Mouse (Mus musculus) left cerebral cortex, adult 2 months (tissue): Measurements from ENCODE around the gene Higd1a. TPM values are rescaled to one million over a fixed set of nuclear protein-coding genes. Genes with fewer than 3 reads are reported as not detected.
A peak's percentile ranks its signal among the peaks of the same experiment; 100 is the strongest.

Source experiments
- DNase-seq, 2 experiments: peaks; one replicate each; pipeline ENCODE4 v3.0.0; 2021 to 2022; ENCODE audit warnings: low spot score in 2 of 2, mixed read lengths in 1 of 2; ENCODE audit errors: extremely low spot score in 1 of 2
- H3K27ac ChIP-seq: fragments of 200-600 bp; 2 replicates; pipeline ENCODE4 v1.8.1; 2022
- H3K4me3 ChIP-seq: fragments of 200-600 bp; 2 replicates; pipeline ENCODE4 v1.8.1; 2022
- CTCF ChIP-seq: fragments of 200-600 bp; IDR thresholded peaks from 2 replicates; pipeline ENCODE4 v1.8.1; 2022; ENCODE audit warnings: antibody characterized with exemption, mild to moderate bottlenecking, moderate library complexity
- intact Hi-C: fragments of 180-260 bp; cut with DNase I; formaldehyde crosslinking; loops from one replicate; pipeline ENCODE4 v1.15.1; 2025
- total RNA-seq, 2 experiments: library from RNA; stranded (reverse); gene quantifications; 2 replicates each; pipeline ENCODE4 v1.2.3; 2021

The Higd1a gene
- total RNA-seq, 2 experiments from 2014 or later = 90.3 to 93.7 TPM

DNA sequence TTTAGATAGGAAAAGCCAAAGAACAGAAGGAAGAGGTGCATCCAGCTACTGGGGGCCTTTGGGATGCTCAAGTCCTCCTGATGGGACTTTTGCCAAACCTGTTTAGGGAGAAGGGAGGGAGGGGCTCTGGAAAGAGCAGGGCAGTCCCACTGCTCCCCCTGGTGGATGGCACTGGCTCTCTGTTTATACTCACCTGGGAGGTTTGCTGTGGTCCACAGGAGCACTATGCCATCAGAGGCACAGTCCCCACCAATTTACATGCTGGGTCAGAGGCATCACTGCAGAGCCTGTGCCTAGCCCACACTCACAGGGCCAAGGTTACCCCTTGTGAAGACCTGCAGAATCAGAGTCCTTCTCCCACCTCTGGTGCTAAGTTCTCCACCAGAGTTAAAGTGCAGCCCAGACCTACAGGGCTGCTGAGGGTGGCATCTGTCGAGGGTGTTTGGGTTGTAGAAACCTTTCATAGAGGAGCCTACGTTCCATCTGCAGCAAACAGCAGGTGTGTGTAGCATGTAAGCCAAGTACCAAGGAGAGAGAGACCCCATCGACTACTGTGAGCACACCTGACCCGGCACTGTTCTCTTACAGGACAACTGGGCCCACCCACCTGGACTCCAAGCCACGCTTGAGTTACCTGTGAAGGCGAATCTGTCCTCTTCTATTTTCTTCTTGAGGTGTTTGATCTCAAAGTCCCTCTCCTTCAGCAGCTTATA, 27.8 kb downstream of the Higd1a start:
- intact Hi-C loops = loop anchor here (2.0 kb wide), 1 partner anchor 72 kb away; the partner anchor contains the start of gene Zfp651
- no peak overlapping the region for H3K4me3 ChIP-seq
- peak; percentile 54 to 57 for DNase-seq
- H3K27ac ChIP-seq = no peak overlapping the region
- TF ChIP-seq CTCF = peak; percentile 66

- TF ChIP-seq CTCF = no peak
- intact Hi-C loops = loop anchor here (5.0 kb wide), 1 partner anchor 37 kb away; the partner anchor contains the start of gene Hhatl
- no peak for DNase-seq
- Histone ChIP-seq H3K4me3 (no peak overlapping the region), H3K27ac (no peak overlapping the region)
Measured at GRCm38 (mm10) chr9:121829270-121829992, 28.7 kb downstream of the Higd1a start.

DNA sequence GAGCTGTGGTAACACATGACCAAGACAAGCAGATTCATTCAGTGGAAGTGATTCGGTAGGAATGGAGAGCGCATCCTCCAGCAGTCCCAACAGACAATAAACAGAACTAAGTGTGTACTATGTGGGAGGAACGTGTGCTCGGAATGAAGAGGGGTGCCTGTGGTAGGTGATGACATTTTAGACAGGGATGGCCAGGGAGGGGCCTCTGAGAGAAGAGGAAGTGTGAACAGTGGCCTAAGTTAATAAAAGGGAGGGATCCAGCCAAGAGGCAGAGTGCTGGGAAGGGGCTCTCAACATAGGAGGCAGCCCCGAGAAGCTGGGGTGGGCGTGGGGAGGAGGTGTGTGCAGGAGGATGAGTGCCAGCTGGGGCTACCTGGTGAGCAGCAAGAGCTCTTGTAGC, 29.8 kb downstream of the Higd1a start:
- DNase-seq = no peak
- Histone ChIP-seq H3K27ac (no peak overlapping the region), H3K4me3 (no peak overlapping the region)
- no peak for TF ChIP-seq CTCF
- intact Hi-C loops = loop anchor here (5.0 kb wide), 1 partner anchor 36 kb away; the partner anchor contains the start of gene Hhatl

DNA sequence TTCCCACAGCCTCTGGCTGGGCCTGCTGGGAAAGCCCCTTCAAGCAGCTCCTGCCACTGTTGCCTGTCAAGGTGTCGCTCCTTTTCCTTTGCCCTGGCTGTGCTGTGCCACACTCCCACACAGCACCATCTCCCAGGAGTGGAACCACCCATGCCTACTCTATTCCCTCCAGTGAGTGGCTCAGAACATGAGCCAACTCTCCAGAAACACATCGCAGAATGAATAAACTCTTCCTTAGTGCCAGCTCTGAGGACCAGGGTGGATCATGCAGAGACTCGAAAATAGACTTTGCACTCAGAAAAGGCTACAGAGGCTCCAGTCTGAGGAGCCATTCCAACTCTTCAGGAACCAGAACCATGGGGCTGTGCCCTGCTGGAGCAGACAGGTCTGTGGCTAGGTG, 31.8 kb downstream of the Higd1a start:
- no peak for TF ChIP-seq CTCF
- intact Hi-C loops = loop anchor here (1.0 to 5.0 kb wide), 2 partner anchors 34 to 48 kb away; partner anchors contain the start of gene Hhatl
- H3K27ac ChIP-seq = peak overlapping the region; percentile 71
- no peak for DNase-seq
- H3K4me3 ChIP-seq = no peak overlapping the region

GRCm38 (mm10) chr9:121823991-121824390, 34.2 kb downstream of the Higd1a start:
- no peak overlapping the region for H3K4me3 ChIP-seq
- intact Hi-C loops = loop anchor here (5.0 kb wide), 1 partner anchor 62 kb away; no protein-coding TSS in a partner anchor
- TF ChIP-seq CTCF = no peak
- no peak for DNase-seq
- peak overlapping the region; percentile 53; the same call in 1 of the 2 replicates for H3K27ac ChIP-seq

DNA sequence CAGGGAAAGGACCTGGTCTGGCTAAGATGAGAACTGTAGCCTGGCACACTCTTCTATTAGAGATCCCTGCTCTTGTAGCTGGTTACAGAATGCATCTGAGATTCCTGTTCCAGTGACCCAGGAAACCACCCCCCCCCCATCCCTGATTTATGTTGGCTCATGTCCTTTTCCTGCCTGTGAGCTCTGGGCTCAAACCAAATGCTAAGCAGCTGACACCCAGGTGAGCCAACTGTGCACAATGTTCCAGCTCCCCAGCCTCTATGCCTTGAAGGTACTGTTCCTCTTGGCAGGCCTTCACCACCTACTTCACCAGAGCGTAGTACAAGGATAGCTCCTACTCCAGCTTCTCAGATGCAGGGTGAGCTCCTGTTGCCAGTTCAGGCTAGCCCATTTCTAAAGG, 35.1 kb downstream of the Higd1a start:
- no peak overlapping the region for H3K4me3 ChIP-seq
- no peak for DNase-seq
- TF ChIP-seq CTCF = no peak
- H3K27ac ChIP-seq = peak overlapping the region; percentile 53
- intact Hi-C loops = loop anchor here (5.0 kb wide), 1 partner anchor 61 kb away; no protein-coding TSS in a partner anchor

GRCm38 (mm10) chr9:121822585-121822991, 35.6 kb downstream of the Higd1a start:
- intact Hi-C loops = loop anchor here (5.0 kb wide), 1 partner anchor 60 kb away; no protein-coding TSS in a partner anchor
- no peak for DNase-seq
- Histone ChIP-seq H3K4me3 (no peak overlapping the region), H3K27ac (peak overlapping the region; percentile 9; the same call in 1 of the 2 replicates)
- TF ChIP-seq CTCF = no peak

- intact Hi-C loops = loop anchor here (5.0 kb wide), 1 partner anchor 58 kb away; no protein-coding TSS in a partner anchor
- no peak overlapping the region; the same call in 1 of the 2 replicates for H3K27ac ChIP-seq
- H3K4me3 ChIP-seq = no peak overlapping the region
- TF ChIP-seq CTCF = no peak
- no peak for DNase-seq
Measured at GRCm38 (mm10) chr9:121820765-121821164, 37.4 kb downstream of the Higd1a start.

DNA sequence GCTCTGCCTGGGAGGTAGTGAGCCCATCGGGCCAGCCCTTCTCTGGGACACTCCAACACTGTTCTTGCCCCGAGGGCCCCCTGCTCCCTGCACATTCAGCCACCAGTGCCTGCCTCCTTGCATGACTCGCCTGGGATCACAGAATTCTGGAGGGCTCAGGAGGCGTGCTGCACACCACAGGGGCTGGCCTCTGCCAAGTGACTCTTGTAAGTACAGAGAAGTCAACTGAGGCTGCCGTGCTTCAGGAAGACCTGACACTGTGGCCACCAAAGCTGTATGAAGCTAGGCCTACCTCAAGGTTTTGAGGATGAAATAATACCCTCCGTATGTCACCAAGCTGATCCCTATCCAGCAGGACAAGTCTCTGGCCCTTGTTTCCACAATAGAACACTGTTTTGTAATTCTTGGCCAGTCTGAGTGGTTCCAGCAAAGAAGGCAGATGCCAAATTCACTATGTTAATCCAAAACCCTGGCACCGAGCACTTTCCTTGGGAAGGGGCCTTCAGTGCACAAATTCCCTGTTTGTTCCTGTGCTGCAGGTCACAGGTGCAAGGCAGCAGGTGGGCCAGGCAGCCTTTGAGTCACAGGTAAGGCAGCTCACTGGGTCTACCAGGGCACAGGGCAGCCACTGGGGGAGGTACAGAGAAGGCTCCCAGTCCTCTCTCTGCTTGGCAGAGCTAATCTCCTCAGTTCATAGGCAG, 38.2 kb downstream of the Higd1a start:
- no peak for DNase-seq
- intact Hi-C loops = loop anchor here (5.0 kb wide), 1 partner anchor 58 kb away; no protein-coding TSS in a partner anchor
- peak overlapping the region; percentile 86 for H3K27ac ChIP-seq
- TF ChIP-seq CTCF = no peak
- H3K4me3 ChIP-seq = no peak overlapping the region

DNA sequence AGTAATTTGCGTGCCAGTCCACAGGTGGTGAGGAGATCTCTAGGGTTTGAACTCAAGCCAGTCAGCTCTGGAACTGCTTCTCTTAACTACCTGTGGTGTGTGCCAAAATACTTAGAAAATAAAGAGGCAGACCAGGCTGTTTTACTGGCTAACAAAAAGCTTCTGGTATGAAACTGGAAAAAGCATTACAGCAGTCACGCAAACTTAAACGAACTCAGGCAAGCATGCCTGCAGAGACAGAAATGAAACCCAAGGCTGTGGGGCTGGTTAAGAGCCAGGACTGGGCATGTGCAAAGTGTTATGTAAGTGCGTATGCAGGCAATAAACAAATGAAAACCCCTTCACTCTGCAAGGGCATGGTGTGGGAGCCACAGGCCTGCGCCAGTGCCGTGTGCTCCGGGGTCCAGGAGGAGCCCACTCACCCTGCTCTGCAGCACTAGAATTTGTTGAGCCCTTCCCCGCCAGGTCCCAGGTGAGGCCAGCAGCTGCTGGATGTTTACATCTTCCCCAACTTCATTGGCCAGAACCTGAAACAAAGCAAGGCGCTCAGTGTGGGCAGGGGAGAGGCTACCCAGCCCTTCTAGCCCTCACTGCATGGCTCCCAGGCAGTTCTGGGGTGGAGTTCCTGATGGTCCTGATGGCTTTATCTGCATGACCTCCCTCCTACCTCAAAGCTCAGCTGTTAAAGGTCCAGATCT, 38.9 kb downstream of the Higd1a start:
- intact Hi-C loops = no loop called here
- DNase-seq = no peak
- H3K4me3 ChIP-seq = no peak overlapping the region
- no peak for TF ChIP-seq CTCF
- H3K27ac ChIP-seq = peak overlapping the region; percentile 86

- intact Hi-C loops = no loop called here
- no peak overlapping the region for H3K27ac ChIP-seq
- H3K4me3 ChIP-seq = no peak overlapping the region
- no peak for DNase-seq
- no peak for TF ChIP-seq CTCF
Measured at GRCm38 (mm10) chr9:121815183-121815582, 43.0 kb downstream of the Higd1a start.
